In the genomic region with DNA sequence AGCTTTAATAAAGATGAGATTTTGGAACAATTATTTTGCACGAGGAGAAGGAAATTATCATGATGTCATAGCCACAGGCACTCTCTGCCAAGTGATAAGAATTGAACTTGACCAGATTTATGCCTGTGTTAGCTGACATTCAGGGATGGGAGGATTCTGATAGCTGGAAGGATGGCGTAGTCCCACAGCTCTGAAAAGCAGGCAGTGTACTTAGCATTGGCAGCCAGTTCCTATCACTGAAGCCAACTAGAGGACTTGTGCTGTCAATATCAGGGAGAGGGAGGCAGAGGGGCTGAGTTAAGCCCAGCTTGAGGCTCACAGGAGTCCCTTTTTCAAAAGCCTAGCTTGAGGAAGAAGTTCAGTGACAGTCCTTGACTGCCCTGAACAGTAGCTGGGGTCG, we compare ENCODE assay signal across 27 mouse cellular contexts. TPM values are rescaled to one million over a fixed set of nuclear protein-coding genes. Genes with fewer than 3 reads are reported as not detected.
DNase-seq lines count a peak whose midpoint lies in the region; ATAC-seq and TF ChIP-seq lines count a peak whose summit lies in the region.
"Had no signal": no experiment of that assay in that cellular context is flagged by ENCODE, and none has a peak within 500 bp of the region (broad histone marks: within the 10 kb centered on the region; RNA-seq: fewer than 3 reads in every experiment).

No protein-coding gene starts in this region.

- H3K4me2 ChIP-seq in intestine, postnatal 0 days (replicated peaks; ENCODE audit: low read depth), result no peak overlapping the region
- H3K4me2 ChIP-seq: forebrain, embryonic 13.5 days; heart, embryonic 12.5 days; heart, embryonic 15.5 days; hindbrain, embryonic 13.5 days had no signal

- no peak for TF ChIP-seq CTCF in gastrocnemius, adult 2 months (IDR thresholded peaks at IDR 0.05)
- TF ChIP-seq CTCF in MEL (IDR thresholded peaks at IDR 0.05 in 2 of 3, conservative IDR thresholded peaks at IDR 0.05 in 1 of 3; ENCODE audit: control insufficient read depth in 1 of 3, insufficient read depth in 1 of 3, low read depth in 2 of 3, low read length in 3 of 3, poor library complexity in 1 of 3, severe bottlenecking in 1 of 3), result no peak
- TF ChIP-seq CTCF in intestine, postnatal 0 days (IDR thresholded peaks at IDR 0.05; ENCODE audit: low read depth), result no peak

- TF ChIP-seq POLR2A in MEL (IDR thresholded peaks at IDR 0.05; ENCODE audit: control insufficient read depth in 1 of 2, insufficient read depth in 1 of 2, low read depth in 1 of 2, low read length in 2 of 2, poor library complexity in 1 of 2), result no peak

- H3K27ac ChIP-seq in gastrocnemius, adult 2 months, result peak overlapping the region; percentile 28; the same call in 1 of the 2 replicates
- no peak overlapping the region for H3K27ac ChIP-seq in MEL (ENCODE audit: control insufficient read depth, low read depth, low read length)
- H3K27ac ChIP-seq in intestine, postnatal 0 days (ENCODE audit: low read depth, low read length), result no peak overlapping the region
- H3K27ac ChIP-seq: forebrain, embryonic 10.5 days; forebrain, embryonic 13.5 days; heart, embryonic 15.5 days; hindbrain, embryonic 10.5 days; hindbrain, embryonic 13.5 days had no signal

- no peak for ATAC-seq in intestine, postnatal 0 days
- ATAC-seq: forebrain, embryonic 13.5 days; forebrain, embryonic 16.5 days; hindbrain, embryonic 16.5 days; Patski had no signal

- no peaks in the 10 kb centered on the region for H3K27me3 ChIP-seq in MEL (ENCODE audit: control insufficient read depth in 1 of 2, insufficient read depth in 2 of 2, low read length in 2 of 2)
- H3K27me3 ChIP-seq in intestine, postnatal 0 days (replicated peaks; ENCODE audit: control insufficient read depth, insufficient read depth, low read length), result no peaks in the 10 kb centered on the region
- H3K27me3 ChIP-seq: forebrain, embryonic 13.5 days; heart, embryonic 12.5 days; heart, embryonic 15.5 days; hindbrain, embryonic 13.5 days; Patski had no signal

- H3K4me1 ChIP-seq in MEL (ENCODE audit: control insufficient read depth in 1 of 2, insufficient read depth in 2 of 2, low read length in 2 of 2), result peaks cover 0 to 5% of the 10 kb centered on the region in 2 experiments; a peak in 1 of 4 replicates
- H3K4me1 ChIP-seq in intestine, postnatal 0 days (replicated peaks; ENCODE audit: control insufficient read depth, insufficient read depth, low read length), result no peaks in the 10 kb centered on the region
- H3K4me1 ChIP-seq: forebrain, embryonic 10.5 days; forebrain, embryonic 13.5 days; heart, embryonic 12.5 days; heart, embryonic 15.5 days; hindbrain, embryonic 10.5 days; hindbrain, embryonic 13.5 days had no signal

- peaks cover 2% of the 10 kb centered on the region; the same call in 1 of the 2 replicates for H3K79me2 ChIP-seq in MEL (ENCODE audit: control insufficient read depth, insufficient read depth, low read length, poor library complexity)

- intact Hi-C loops in gastrocnemius, adult 2 months (cut with DNase I), result no loop called here

- DNase-seq in gastrocnemius, adult 2 months, result no peak
- no peak for DNase-seq in gastrocnemius, postnatal 10 days
- peak; percentile 24 to 66 for DNase-seq in layer of hippocampus, adult 18-20 months (ENCODE audit: low spot score in 2 of 2)
- no peak for DNase-seq in layer of hippocampus, adult 9-10 months (ENCODE audit: low spot score)
- DNase-seq in MEL (ENCODE audit: low read depth, low spot score), result no peak
- peak; percentile 22 to 60 for DNase-seq in layer of hippocampus, postnatal 14 days (ENCODE audit: low spot score in 2 of 2)
- no peak for DNase-seq in left cerebral cortex, adult 18-20 months (ENCODE audit: low spot score in 2 of 2)
- DNase-seq: adrenal gland, postnatal 10 days; adrenal gland, postnatal 36 days; cerebellum, adult 11 months; cerebellum, adult 2 months; cerebellum, postnatal 10 days; cerebellum, postnatal 36 days; gastrocnemius, postnatal 25 days; heart, adult 18-20 months; heart, postnatal 10 days; heart, postnatal 36 days had no signal

- no peak for TF ChIP-seq EP300 in MEL (IDR thresholded peaks at IDR 0.05; ENCODE audit: low read depth in 1 of 2, low read length in 2 of 2)

- no peak overlapping the region for H3K9ac ChIP-seq in MEL (ENCODE audit: control insufficient read depth, low read depth, low read length, poor library complexity, severe bottlenecking)
- H3K9ac ChIP-seq in intestine, postnatal 0 days (ENCODE audit: low read depth, low read length), result no peak overlapping the region
- H3K9ac ChIP-seq: forebrain, embryonic 13.5 days; heart, embryonic 12.5 days; heart, embryonic 15.5 days; hindbrain, embryonic 13.5 days had no signal

- H3K36me3 ChIP-seq in MEL (ENCODE audit: control insufficient read depth in 1 of 2, insufficient read depth in 2 of 2, low read length in 2 of 2), result peaks cover 5 to 61% of the 10 kb centered on the region in 2 experiments; a peak in 3 of 4 replicates
- H3K36me3 ChIP-seq in intestine, postnatal 0 days (ENCODE audit: control insufficient read depth, insufficient read depth), result peaks cover 73% of the 10 kb centered on the region

- TF ChIP-seq RAD21 in MEL (IDR thresholded peaks at IDR 0.05; ENCODE audit: low read depth, low read length), result no peak

- WGBS in intestine, postnatal 0 days, result 87% methylated on average over 3 of the region's 3 CpGs

- no peaks in the 10 kb centered on the region for H3K9me3 ChIP-seq in MEL (replicated peaks; ENCODE audit: insufficient read depth, low read length)
- H3K9me3 ChIP-seq in intestine, postnatal 0 days (ENCODE audit: control insufficient read depth), result no peaks in the 10 kb centered on the region
- H3K9me3 ChIP-seq: forebrain, embryonic 10.5 days; forebrain, embryonic 13.5 days; heart, embryonic 12.5 days; heart, embryonic 15.5 days; hindbrain, embryonic 10.5 days; hindbrain, embryonic 13.5 days had no signal

- H3K4me3 ChIP-seq in gastrocnemius, adult 2 months, result no peak overlapping the region
- H3K4me3 ChIP-seq in MEL (ENCODE audit: control insufficient read depth in 1 of 2, insufficient read depth in 1 of 2, low read depth in 2 of 2, low read length in 2 of 2), result no peak overlapping the region
- no peak overlapping the region for H3K4me3 ChIP-seq in intestine, postnatal 0 days (ENCODE audit: low read depth, low read length)
- H3K4me3 ChIP-seq: forebrain, embryonic 10.5 days; forebrain, embryonic 13.5 days; heart, embryonic 12.5 days; heart, embryonic 15.5 days; hindbrain, embryonic 10.5 days; hindbrain, embryonic 13.5 days had no signal

TF ChIP-seq in MEL, 35 proteins besides CTCF, POLR2A, EP300 and RAD21:
- TF ChIP-seq ELF1 (IDR thresholded peaks at IDR 0.05; ENCODE audit: low read depth, low read length) (no peak), RCOR1 (IDR thresholded peaks at IDR 0.05; ENCODE audit: low read depth, low read length) (peak; percentile 25; the same call in 1 of the 2 replicates)

RNA-seq across cellular contexts. Expression of gene Srd5a1, which starts 13.3 kb away (rescaled TPM):
- under 1 TPM in 1 of 2 experiments, not detected in 1; 0.33 TPM for total RNA-seq in gastrocnemius, adult 2 months (2021)
- total RNA-seq in gastrocnemius, postnatal 10 days (2021), result 1 to 10 TPM; 2.7 to 3.3 TPM
- 1 to 10 TPM; 7.2 to 8.0 TPM for total RNA-seq in layer of hippocampus, adult 18-20 months (2021)
- 4.0 and 7.7 TPM in 2 replicates for total RNA-seq in MEL (2012; rRNA removed)
- polyA plus RNA-seq in MEL (2012; ENCODE audit: insufficient read depth in 1 of 2, insufficient read length in 2 of 2, low read depth in 1 of 2, low replicate concordance in 2 of 2, missing spikeins in 1 of 2), result 10 to 100 TPM in 1 of 2 experiments, not detected in 1; 10.5 TPM
- total RNA-seq in layer of hippocampus, postnatal 14 days (2021), result 10 to 100 TPM; 17.0 to 17.3 TPM
- 7.1 and 8.6 TPM in 2 replicates for polyA plus RNA-seq in intestine, postnatal 0 days (2015; fragmentation: Nextera tagmentation; extraction: Ambion mirVana)
- total RNA-seq in left cerebral cortex, adult 18-20 months (2021), result 1 to 10 TPM; 7.0 to 7.3 TPM

Comparison
In these comparisons a context has a peak if more than half of its experiments do, and no peak if none do; other contexts are left out.
1. DNase-seq: peak in layer of hippocampus, adult 18-20 months (2 of 2) and layer of hippocampus, postnatal 14 days (2 of 2); none in gastrocnemius, adult 2 months (single experiment), gastrocnemius, postnatal 10 days (single experiment), layer of hippocampus, adult 9-10 months (single experiment), MEL (single experiment) and left cerebral cortex, adult 18-20 months (0 of 2).